Mouse (Mus musculus) gastrocnemius, postnatal 14 days (tissue): ENCODE data around the gene Runx2. TPM values are rescaled to one million over a fixed set of nuclear protein-coding genes. Genes with fewer than 3 reads are reported as not detected.
A peak's percentile ranks its signal among the peaks of the same experiment; 100 is the strongest.

Experiments used
- DNase-seq: peaks from one replicate; pipeline ENCODE4 v3.0.0; 2021; ENCODE audit warnings: mixed read lengths
- intact Hi-C: fragments of 180-260 bp; cut with DNase I; formaldehyde crosslinking; loops from one replicate; pipeline ENCODE4 v1.15.1; 2025; ENCODE audit warnings: low total_unique reads
- total RNA-seq, 2 experiments: library from RNA; stranded (reverse); gene quantifications; 2 replicates each; pipeline ENCODE4 v1.2.3; 2021

The Runx2 gene
- total RNA-seq, 2 experiments from 2014 or later: 0.25 to 0.38 TPM

DNA sequence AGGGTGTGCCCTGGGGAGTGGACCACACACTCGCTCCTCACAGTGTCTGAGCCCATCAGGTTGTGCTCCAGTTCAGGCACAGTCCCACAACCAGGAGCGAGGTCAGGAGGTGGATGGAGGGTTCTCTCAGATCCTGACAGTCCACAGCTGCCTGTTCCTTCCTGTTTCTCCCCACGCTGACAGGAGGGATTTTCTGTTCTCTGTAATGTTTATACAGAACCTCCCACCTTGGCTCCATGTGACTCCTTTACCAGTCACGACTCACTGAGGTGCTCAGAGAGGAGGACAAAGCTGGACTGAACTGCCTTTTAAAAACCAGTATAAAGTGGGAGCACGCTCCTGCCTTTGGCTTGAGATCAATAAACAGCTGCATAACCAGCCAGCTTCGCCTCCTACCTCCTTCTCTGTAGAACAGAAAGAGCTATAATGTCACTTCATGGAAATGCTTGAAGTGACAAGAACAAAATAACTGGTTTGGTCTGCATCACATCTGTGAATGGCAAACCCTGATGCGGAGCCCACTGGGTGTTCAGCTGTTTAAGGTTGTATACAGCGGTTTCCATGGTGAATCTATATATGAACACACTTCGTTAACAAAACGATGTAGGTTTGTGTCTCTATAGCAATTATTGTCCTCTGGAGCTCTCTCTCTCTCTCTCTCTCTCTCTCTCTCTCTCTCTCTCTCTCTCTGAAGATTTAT is 177.3 kb downstream of the Runx2 start:
- no peak for DNase-seq
- intact Hi-C loops: no loop called here

GRCm38 (mm10) chr17:44634486-44634885 is 180.1 kb downstream of the Runx2 start:
- no peak for DNase-seq
- intact Hi-C loops: no loop called here

GRCm38 (mm10) chr17:44633607-44634415 is 180.8 kb downstream of the Runx2 start:
- no peak for DNase-seq
- intact Hi-C loops: no loop called here

GRCm38 (mm10) chr17:44632941-44633340 is 181.7 kb downstream of the Runx2 start:
- DNase-seq: no peak
- intact Hi-C loops: no loop called here

DNA sequence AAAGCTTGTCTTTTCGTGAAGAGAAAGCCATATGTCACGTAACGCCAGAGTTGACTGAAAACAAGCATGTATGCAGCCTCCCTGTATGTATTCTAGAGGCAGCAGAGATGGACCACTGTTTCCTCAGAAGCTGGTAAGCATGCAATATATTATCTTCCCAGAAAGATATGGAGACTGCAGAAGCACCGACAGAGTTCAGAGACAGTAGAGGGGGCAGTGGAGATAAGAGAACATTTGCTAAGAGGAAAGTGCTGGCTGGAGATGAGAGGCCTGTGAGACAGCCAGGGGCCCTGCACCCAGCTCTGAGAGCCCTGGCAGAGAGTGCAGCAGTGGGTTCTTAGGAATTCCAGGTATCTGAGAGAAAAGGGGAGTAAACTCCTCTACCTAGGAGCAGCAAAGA is 182.3 kb downstream of the Runx2 start:
- no peak for DNase-seq
- intact Hi-C loops: no loop called here

DNA sequence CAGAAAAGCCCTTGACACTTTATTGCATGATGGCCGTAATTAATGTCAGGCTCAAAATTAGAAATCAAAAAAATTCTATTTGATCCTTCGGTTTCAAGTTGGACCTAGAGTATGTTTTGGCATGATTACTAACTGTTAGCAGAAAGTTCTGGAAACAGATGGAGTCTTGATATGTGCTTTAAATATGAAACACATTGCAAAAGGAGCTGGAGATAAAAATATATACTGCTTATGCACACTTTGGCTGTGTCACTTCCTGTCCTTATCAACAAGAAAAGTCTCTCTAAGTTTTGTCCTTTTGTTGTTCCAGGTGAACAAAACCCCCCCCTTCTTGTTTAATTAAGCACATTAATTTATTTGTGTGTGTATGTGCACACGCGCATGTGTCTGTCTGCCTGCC is 183.0 kb downstream of the Runx2 start:
- intact Hi-C loops: no loop called here

GRCm38 (mm10) chr17:44627317-44627716 is 187.3 kb downstream of the Runx2 start:
- DNase-seq: no peak
- intact Hi-C loops: no loop called here

More for the DNA sequence above, 183.0 kb downstream of the Runx2 start:
- no peak for DNase-seq

GRCm38 (mm10) chr17:44623707-44624106 is 190.9 kb downstream of the Runx2 start:
- intact Hi-C loops: no loop called here
- DNase-seq: no peak

DNA sequence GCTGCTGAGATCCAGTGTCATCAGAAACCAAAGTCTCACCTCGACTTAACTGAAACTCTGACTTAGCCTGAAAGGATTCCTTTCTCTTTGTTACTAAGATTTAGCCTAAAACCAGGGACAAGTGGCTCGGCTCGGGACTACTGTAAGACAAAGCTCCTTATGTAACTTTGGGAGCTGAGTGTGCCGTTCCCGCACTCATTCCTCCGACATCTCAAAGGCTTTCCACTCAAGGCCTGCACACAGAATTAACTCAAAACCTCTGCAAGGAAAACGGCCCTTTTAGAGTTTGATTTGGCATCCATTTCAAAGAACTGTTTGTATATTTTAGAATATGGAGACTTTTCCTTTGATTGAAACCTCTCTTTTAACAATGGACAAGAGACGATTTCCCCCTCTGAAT is 191.3 kb downstream of the Runx2 start:
- no peak for DNase-seq
- intact Hi-C loops: no loop called here

GRCm38 (mm10) chr17:44620456-44620855 is 194.1 kb downstream of the Runx2 start:
- DNase-seq: no peak
- intact Hi-C loops: no loop called here

- intact Hi-C loops: no loop called here
Observed at GRCm38 (mm10) chr17:44618691-44619090, 195.9 kb downstream of the Runx2 start.

DNA sequence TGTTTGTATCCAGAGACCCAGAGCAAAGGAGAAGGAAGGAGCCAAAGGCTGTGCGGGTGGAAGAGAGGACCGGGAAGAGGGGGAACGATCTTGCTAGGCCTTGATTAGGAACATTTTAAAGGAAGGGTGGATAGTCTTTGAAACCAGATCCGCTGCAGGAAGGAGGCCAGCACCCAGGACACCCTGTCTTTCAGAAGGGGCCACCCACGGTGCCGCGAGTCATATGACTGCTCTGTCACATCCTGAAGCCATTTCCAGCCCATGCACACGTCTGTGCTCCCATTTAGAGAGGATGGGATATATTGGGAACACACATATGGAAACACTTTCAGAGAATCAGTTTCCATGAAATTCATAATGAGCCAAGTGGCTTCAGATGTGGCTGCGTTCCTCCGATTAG is 196.4 kb downstream of the Runx2 start:
- intact Hi-C loops: no loop called here
- DNase-seq: peak; percentile 75

More at GRCm38 (mm10) chr17:44618691-44619090, 195.9 kb downstream of the Runx2 start:
- peak; percentile 52 for DNase-seq

- intact Hi-C loops: no loop called here
- no peak for DNase-seq
Observed at GRCm38 (mm10) chr17:44617741-44618140, 196.9 kb downstream of the Runx2 start.

DNA sequence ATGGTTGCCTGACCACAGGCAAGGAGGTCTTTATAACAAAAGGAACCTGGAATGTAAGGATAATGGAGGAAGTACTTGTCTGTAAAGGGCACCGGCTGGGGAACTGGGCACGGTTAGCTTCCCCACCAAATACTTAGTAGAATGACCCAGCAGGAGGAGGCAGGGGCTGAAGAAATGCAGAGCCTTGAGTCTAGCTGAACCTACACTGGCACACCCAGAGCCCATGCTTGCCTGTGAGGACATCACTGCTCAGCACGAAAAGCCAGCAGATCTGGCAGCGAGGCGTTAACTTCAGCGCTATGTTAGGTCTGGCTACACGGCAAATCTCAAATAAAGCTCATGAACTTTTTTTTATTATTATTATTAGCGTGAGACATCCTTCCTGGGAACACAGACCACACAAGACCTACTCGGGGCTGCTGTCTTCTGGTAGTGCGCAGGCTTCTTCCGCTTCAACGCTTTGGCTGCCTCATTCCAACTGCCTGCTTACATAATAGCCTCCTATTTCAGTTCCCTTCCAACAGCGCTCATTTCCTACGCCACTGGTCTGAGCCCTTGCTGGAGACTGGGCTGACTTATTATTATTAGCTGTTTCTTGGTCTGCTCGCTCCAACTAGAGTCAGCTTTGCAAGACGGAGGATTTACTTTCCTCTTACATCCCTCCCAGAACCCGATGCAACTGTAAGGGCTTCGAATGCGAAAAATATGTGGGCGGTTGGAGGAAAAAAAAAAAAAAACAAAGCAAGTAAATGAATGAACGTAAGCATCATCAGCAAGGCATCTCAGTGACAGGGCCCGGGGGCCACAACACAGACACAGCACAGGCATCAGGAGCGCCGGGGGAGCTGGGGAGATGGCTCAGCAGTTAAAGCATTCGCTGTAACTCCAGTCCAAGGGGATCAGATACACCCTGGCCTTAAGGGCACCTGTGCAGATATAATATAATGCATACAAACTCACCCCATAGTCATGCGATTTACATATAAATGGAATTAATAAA is 200.6 kb downstream of the Runx2 start:
- peak; percentile 33 for DNase-seq
- intact Hi-C loops: no loop called here

DNA sequence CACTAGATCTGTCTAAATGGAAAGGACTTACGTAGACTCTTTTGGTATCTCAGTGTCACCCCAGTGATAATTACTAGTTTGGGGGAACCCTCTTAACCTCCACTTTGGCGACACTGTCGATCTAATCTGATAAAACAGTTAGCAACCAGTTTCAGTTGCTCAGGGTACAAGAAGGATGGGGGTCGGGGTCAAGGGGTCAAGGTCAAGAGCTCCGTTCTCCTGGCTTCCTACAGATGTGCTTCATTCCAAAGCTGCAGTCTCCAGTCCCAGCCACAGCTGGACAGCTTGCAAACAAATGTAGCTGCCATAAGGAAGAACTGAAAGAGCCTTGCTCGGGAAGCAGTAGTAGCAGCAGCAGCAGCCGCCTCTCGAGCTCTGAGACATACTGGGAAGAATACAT is 202.0 kb downstream of the Runx2 start:
- DNase-seq: no peak
- intact Hi-C loops: no loop called here

GRCm38 (mm10) chr17:44612002-44612401 is 202.6 kb downstream of the Runx2 start:
- no peak for DNase-seq
- intact Hi-C loops: no loop called here

DNA sequence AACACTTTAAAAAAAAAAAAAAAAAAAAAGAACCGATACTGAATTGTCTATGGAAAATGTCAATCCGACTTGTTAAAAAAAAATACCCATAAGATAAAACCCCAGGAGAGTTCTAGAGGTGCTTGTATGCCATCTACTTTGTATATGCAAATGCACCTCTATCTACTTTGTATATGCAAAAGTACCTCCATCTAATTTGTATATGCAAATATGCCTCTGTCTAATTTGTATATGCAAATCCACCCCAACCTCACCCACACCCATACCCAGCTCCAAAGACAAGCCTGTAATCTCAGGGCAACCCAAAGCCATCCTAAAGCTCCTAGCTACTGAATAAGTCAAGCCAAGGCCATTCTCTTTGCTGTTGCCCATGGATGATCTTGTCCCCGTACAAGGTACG is 203.1 kb downstream of the Runx2 start:
- DNase-seq: no peak
- intact Hi-C loops: no loop called here

GRCm38 (mm10) chr17:44610828-44611227 is 203.8 kb downstream of the Runx2 start:
- intact Hi-C loops: no loop called here

GRCm38 (mm10) chr17:44609897-44610641 is 204.5 kb downstream of the Runx2 start:
- no peak for DNase-seq
- intact Hi-C loops: no loop called here

More at GRCm38 (mm10) chr17:44610828-44611227, 203.8 kb downstream of the Runx2 start:
- no peak for DNase-seq
